Mouse (Mus musculus): ENCODE data around the gene Trip11. TPM values are rescaled to one million over a fixed set of nuclear protein-coding genes. Genes with fewer than 3 reads are reported as not detected.
A peak's percentile ranks its signal among the peaks of the same experiment; 100 is the strongest.

Trip11 gene
- total and polyA plus RNA-seq, 2 experiments from 2014 or later: 24.8 to 26.3 TPM

GRCm38 (mm10) chr12:101815796-101816195, 97.3 kb downstream of the Trip11 start:
- DNase-seq (ENCODE audit: low spot score): no peak
- H3K9me3 ChIP-seq (ENCODE audit: low read length): no peaks in the 10 kb centered on the region
- H3K4me2 ChIP-seq (ENCODE audit: low read depth, low read length, poor library complexity, severe bottlenecking): no peak overlapping the region
- no peak overlapping the region for H3K9ac ChIP-seq (replicated peaks; ENCODE audit: low read length, poor library complexity, severe bottlenecking)
- no peaks in the 10 kb centered on the region for H3K36me3 ChIP-seq (ENCODE audit: insufficient read depth, low read length)
- no peak overlapping the region for H3K4me3 ChIP-seq (ENCODE audit: low read depth, low read length)
- H3K27me3 ChIP-seq (ENCODE audit: insufficient read depth, low read length): no peaks in the 10 kb centered on the region; the same call in 1 of the 2 replicates
- H3K27ac ChIP-seq (ENCODE audit: low read depth, low read length): no peak overlapping the region
- no peak for TF ChIP-seq CTCF (IDR thresholded peaks at IDR 0.05)
- 85% methylated on average over 6 of the region's 6 CpGs for WGBS
- H3K4me1 ChIP-seq (ENCODE audit: insufficient read depth, low read length): peaks cover 4% of the 10 kb centered on the region; the same call in 1 of the 2 replicates
- no peak for ATAC-seq (ENCODE audit: low FRiP score)

GRCm38 (mm10) chr12:101814423-101814822, 98.6 kb downstream of the Trip11 start:
- no peak for TF ChIP-seq CTCF (IDR thresholded peaks at IDR 0.05)
- no peaks in the 10 kb centered on the region for H3K36me3 ChIP-seq (ENCODE audit: insufficient read depth, low read length)
- H3K27me3 ChIP-seq (ENCODE audit: insufficient read depth, low read length): no peaks in the 10 kb centered on the region; the same call in 1 of the 2 replicates
- peaks cover 3% of the 10 kb centered on the region; the same call in 1 of the 2 replicates for H3K4me1 ChIP-seq (ENCODE audit: insufficient read depth, low read length)
- ATAC-seq (ENCODE audit: low FRiP score): no peak
- H3K27ac ChIP-seq (ENCODE audit: low read depth, low read length): no peak overlapping the region
- no peak for DNase-seq (ENCODE audit: low spot score)
- H3K4me3 ChIP-seq (ENCODE audit: low read depth, low read length): no peak overlapping the region
- no peaks in the 10 kb centered on the region for H3K9me3 ChIP-seq (ENCODE audit: low read length)
- H3K9ac ChIP-seq (replicated peaks; ENCODE audit: low read length, poor library complexity, severe bottlenecking): no peak overlapping the region
- H3K4me2 ChIP-seq (ENCODE audit: low read depth, low read length, poor library complexity, severe bottlenecking): no peak overlapping the region
- 85% methylated on average over 2 of the region's 2 CpGs for whole genome bisulfite sequencing

GRCm38 (mm10) chr12:101811181-101811580, 101.9 kb downstream of the Trip11 start:
- Histone ChIP-seq H3K27me3 (ENCODE audit: insufficient read depth, low read length) (no peaks in the 10 kb centered on the region), H3K4me3 (ENCODE audit: low read depth, low read length) (no peak overlapping the region), H3K4me1 (ENCODE audit: insufficient read depth, low read length) (no peaks in the 10 kb centered on the region), H3K4me2 (ENCODE audit: low read depth, low read length, poor library complexity, severe bottlenecking) (no peak overlapping the region), H3K9ac (replicated peaks; ENCODE audit: low read length, poor library complexity, severe bottlenecking) (no peak overlapping the region), H3K36me3 (ENCODE audit: insufficient read depth, low read length) (no peaks in the 10 kb centered on the region), H3K9me3 (ENCODE audit: low read length) (no peaks in the 10 kb centered on the region), H3K27ac (ENCODE audit: low read depth, low read length) (no peak overlapping the region)
- DNase-seq (ENCODE audit: low spot score) (no peak), ATAC-seq (ENCODE audit: low FRiP score) (no peak)
- peak; percentile 53 for TF ChIP-seq CTCF (IDR thresholded peaks at IDR 0.05)
- WGBS: 66% methylated on average over 6 of the region's 6 CpGs

- Histone ChIP-seq H3K27me3 (ENCODE audit: insufficient read depth, low read length) (no peaks in the 10 kb centered on the region), H3K4me1 (ENCODE audit: insufficient read depth, low read length) (no peaks in the 10 kb centered on the region), H3K4me2 (ENCODE audit: low read depth, low read length, poor library complexity, severe bottlenecking) (no peak overlapping the region), H3K36me3 (ENCODE audit: insufficient read depth, low read length) (no peaks in the 10 kb centered on the region), H3K4me3 (ENCODE audit: low read depth, low read length) (no peak overlapping the region), H3K9me3 (ENCODE audit: low read length) (no peaks in the 10 kb centered on the region), H3K27ac (ENCODE audit: low read depth, low read length) (no peak overlapping the region), H3K9ac (replicated peaks; ENCODE audit: low read length, poor library complexity, severe bottlenecking) (no peak overlapping the region)
- 57% methylated on average over 2 of the region's 2 CpGs for WGBS
- DNase-seq (ENCODE audit: low spot score): peak; percentile 17
- TF ChIP-seq CTCF (IDR thresholded peaks at IDR 0.05): no peak
- ATAC-seq (ENCODE audit: low FRiP score): 0 out of 2 replicates have a peak, but pooled peaks have one; percentile 39
Observed at GRCm38 (mm10) chr12:101810515-101810914, 102.6 kb downstream of the Trip11 start.

DNA sequence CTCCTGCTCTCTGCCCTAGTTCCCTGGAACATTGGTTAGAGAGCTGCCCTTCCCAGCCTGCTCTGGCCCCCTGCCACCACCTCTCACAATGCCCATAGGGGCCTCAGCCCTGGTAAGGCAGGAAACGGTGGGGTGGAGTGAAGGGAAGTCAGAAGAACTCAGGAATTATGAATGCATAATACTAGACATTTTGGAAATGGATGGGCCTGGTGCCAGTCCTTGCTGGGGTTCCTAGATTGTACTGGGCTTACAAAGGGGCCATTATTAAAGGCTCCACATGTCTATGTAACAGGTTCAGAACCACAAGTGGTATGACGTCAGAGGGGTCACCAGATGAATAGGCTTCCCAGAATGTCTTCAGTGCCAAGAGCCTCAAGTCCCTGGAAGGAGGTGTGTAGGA, 105.7 kb downstream of the Trip11 start:
- no peak overlapping the region for H3K27ac ChIP-seq (ENCODE audit: low read depth, low read length)
- 62% methylated on average over 2 of the region's 2 CpGs for whole genome bisulfite sequencing
- ATAC-seq (ENCODE audit: low FRiP score): no peak
- H3K27me3 ChIP-seq (ENCODE audit: insufficient read depth, low read length): no peaks in the 10 kb centered on the region
- DNase-seq (ENCODE audit: low spot score): no peak
- no peak for TF ChIP-seq CTCF (IDR thresholded peaks at IDR 0.05)
- H3K36me3 ChIP-seq (ENCODE audit: insufficient read depth, low read length): no peaks in the 10 kb centered on the region
- H3K4me3 ChIP-seq (ENCODE audit: low read depth, low read length): no peak overlapping the region
- no peaks in the 10 kb centered on the region for H3K4me1 ChIP-seq (ENCODE audit: insufficient read depth, low read length)
- H3K9me3 ChIP-seq (ENCODE audit: low read length): no peaks in the 10 kb centered on the region
- no peak overlapping the region for H3K9ac ChIP-seq (replicated peaks; ENCODE audit: low read length, poor library complexity, severe bottlenecking)
- no peak overlapping the region for H3K4me2 ChIP-seq (ENCODE audit: low read depth, low read length, poor library complexity, severe bottlenecking)

- Histone ChIP-seq H3K27ac (ENCODE audit: low read depth, low read length) (no peak overlapping the region), H3K9ac (replicated peaks; ENCODE audit: low read length, poor library complexity, severe bottlenecking) (no peak overlapping the region), H3K4me3 (ENCODE audit: low read depth, low read length) (no peak overlapping the region), H3K4me2 (ENCODE audit: low read depth, low read length, poor library complexity, severe bottlenecking) (no peak overlapping the region), H3K4me1 (ENCODE audit: insufficient read depth, low read length) (no peaks in the 10 kb centered on the region), H3K9me3 (ENCODE audit: low read length) (no peaks in the 10 kb centered on the region), H3K27me3 (ENCODE audit: insufficient read depth, low read length) (no peaks in the 10 kb centered on the region), H3K36me3 (ENCODE audit: insufficient read depth, low read length) (no peaks in the 10 kb centered on the region)
- TF ChIP-seq CTCF (IDR thresholded peaks at IDR 0.05): no peak
- WGBS: 90% methylated on average over 3 of the region's 3 CpGs
- DNase-seq (ENCODE audit: low spot score) (no peak), ATAC-seq (ENCODE audit: low FRiP score) (no peak)
Observed at GRCm38 (mm10) chr12:101802445-101802844, 110.6 kb downstream of the Trip11 start.

Measured in midbrain, postnatal 0 days (tissue).